Mouse (Mus musculus): ENCODE data around the gene Foxred2.

Gene Foxred2

GRCm38 (mm10) chr15:77914507-77914906 is 42.0 kb downstream of the Foxred2 start:
- DNase-seq = no peak

GRCm38 (mm10) chr15:77913054-77913453 is 43.5 kb downstream of the Foxred2 start:
- no peak for DNase-seq

- peak; percentile 51 for DNase-seq
These were observed 43.9 kb downstream of the Foxred2 start for GRCm38 (mm10) chr15:77912585-77912984.

GRCm38 (mm10) chr15:77912048-77912447 is 44.5 kb downstream of the Foxred2 start:
- no peak for DNase-seq

- no peak for DNase-seq
These were observed 45.5 kb downstream of the Foxred2 start for GRCm38 (mm10) chr15:77911065-77911464.

GRCm38 (mm10) chr15:77907646-77908518 is 48.6 kb downstream of the Foxred2 start:
- DNase-seq = no peak

GRCm38 (mm10) chr15:77906545-77906944 is 50.0 kb downstream of the Foxred2 start:
- no peak for DNase-seq

GRCm38 (mm10) chr15:77906081-77906480 is 50.4 kb downstream of the Foxred2 start:
- DNase-seq = no peak

- peak; percentile 78 for DNase-seq
These were observed 51.1 kb downstream of the Foxred2 start for GRCm38 (mm10) chr15:77905275-77905970.

- peak; percentile 75 for DNase-seq
These were observed 52.1 kb downstream of the Foxred2 start for GRCm38 (mm10) chr15:77904363-77904892.

- DNase-seq = no peak
These were observed 53.3 kb downstream of the Foxred2 start for GRCm38 (mm10) chr15:77903176-77903575.

- no peak for DNase-seq
These were observed 61.6 kb downstream of the Foxred2 start for GRCm38 (mm10) chr15:77894926-77895325.

- no peak for DNase-seq
These were observed 63.2 kb downstream of the Foxred2 start for GRCm38 (mm10) chr15:77893292-77893691.

- no peak for DNase-seq
These were observed 64.1 kb downstream of the Foxred2 start for GRCm38 (mm10) chr15:77892420-77892819.

- no peak for DNase-seq
These were observed 64.8 kb downstream of the Foxred2 start for GRCm38 (mm10) chr15:77891766-77892165.

Data from thymus, postnatal 4 days (tissue).